Mouse (Mus musculus) kidney, postnatal 10 days (tissue): ENCODE data around the gene Esp31.

Experiments
- DNase-seq: peaks from one replicate; pipeline ENCODE4 v3.0.0; 2021; ENCODE audit warnings: mixed read lengths

Esp31 gene

DNA sequence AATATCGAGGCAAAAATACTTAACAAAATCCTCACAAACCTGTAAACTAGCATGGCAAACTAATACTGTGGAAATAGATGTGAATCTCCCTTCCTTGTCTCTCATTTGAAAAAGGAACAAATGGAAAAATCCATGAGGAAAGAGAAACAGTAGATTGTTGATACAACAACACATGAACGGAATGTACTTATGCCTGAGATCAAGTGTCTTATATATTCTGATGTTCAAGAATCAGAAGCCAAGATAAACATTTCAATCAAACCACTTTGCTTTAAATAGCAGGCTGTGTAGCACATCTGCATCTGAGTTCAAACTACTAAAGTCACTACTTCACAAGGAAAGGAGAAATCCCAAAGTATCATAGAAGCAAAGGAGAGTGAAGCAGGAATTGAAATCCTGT lies at the start of gene Esp31:
Gene Esp31 (plus strand): TSS at position 301 of the 400 bp plus-strand sequence.
- DNase-seq, result no peak
